Mouse (Mus musculus): ENCODE measurements around the gene Mdga1.

Mdga1 gene

GRCm38 (mm10) chr17:29844949-29845348 is 124.9 kb downstream of the Mdga1 start:
- no peak for DNase-seq (ENCODE audit: low spot score)

- DNase-seq (ENCODE audit: low spot score) = no peak
Measured at GRCm38 (mm10) chr17:29843419-29844162, 126.3 kb downstream of the Mdga1 start.

- DNase-seq (ENCODE audit: low spot score) = no peak
Measured at GRCm38 (mm10) chr17:29841781-29842690, 127.9 kb downstream of the Mdga1 start.

GRCm38 (mm10) chr17:29838029-29838428 is 131.9 kb downstream of the Mdga1 start:
- DNase-seq (ENCODE audit: low spot score) = no peak

- DNase-seq (ENCODE audit: low spot score) = no peak
Measured at GRCm38 (mm10) chr17:29837441-29837840, 132.4 kb downstream of the Mdga1 start.

- DNase-seq (ENCODE audit: low spot score) = no peak
Measured at GRCm38 (mm10) chr17:29834768-29835167, 135.1 kb downstream of the Mdga1 start.

- no peak for DNase-seq (ENCODE audit: low spot score)
Measured at GRCm38 (mm10) chr17:29834333-29834732, 135.6 kb downstream of the Mdga1 start.

GRCm38 (mm10) chr17:29831696-29832095 is 138.2 kb downstream of the Mdga1 start:
- DNase-seq (ENCODE audit: low spot score) = no peak

- DNase-seq (ENCODE audit: low spot score) = no peak
Measured at GRCm38 (mm10) chr17:29829136-29829535, 140.8 kb downstream of the Mdga1 start.

- DNase-seq (ENCODE audit: low spot score) = no peak
Measured at GRCm38 (mm10) chr17:29827602-29828001, 142.3 kb downstream of the Mdga1 start.

GRCm38 (mm10) chr17:29824512-29825120 is 145.3 kb downstream of the Mdga1 start:
- peak; percentile 27 for DNase-seq (ENCODE audit: low spot score)

GRCm38 (mm10) chr17:29824208-29824509 is 145.7 kb downstream of the Mdga1 start:
- no peak for DNase-seq (ENCODE audit: low spot score)

- no peak for DNase-seq (ENCODE audit: low spot score)
Measured at GRCm38 (mm10) chr17:29823439-29824207, 146.3 kb downstream of the Mdga1 start.

- DNase-seq (ENCODE audit: low spot score) = no peak
Measured at GRCm38 (mm10) chr17:29819608-29820007, 150.3 kb downstream of the Mdga1 start.

GRCm38 (mm10) chr17:29818989-29819388 is 150.9 kb downstream of the Mdga1 start:
- DNase-seq (ENCODE audit: low spot score) = no peak

GRCm38 (mm10) chr17:29818264-29818945 is 151.5 kb downstream of the Mdga1 start:
- DNase-seq (ENCODE audit: low spot score) = no peak

- DNase-seq (ENCODE audit: low spot score) = no peak
Measured at GRCm38 (mm10) chr17:29814758-29815157, 155.1 kb downstream of the Mdga1 start.

GRCm38 (mm10) chr17:29813328-29813727 is 156.6 kb downstream of the Mdga1 start:
- DNase-seq (ENCODE audit: low spot score) = no peak

GRCm38 (mm10) chr17:29803545-29803944 is 166.3 kb downstream of the Mdga1 start:
- no peak for DNase-seq (ENCODE audit: low spot score)

GRCm38 (mm10) chr17:29801358-29801757 is 168.5 kb downstream of the Mdga1 start:
- peak; percentile 34 for DNase-seq (ENCODE audit: low spot score)

- no peak for DNase-seq (ENCODE audit: low spot score)
Measured at GRCm38 (mm10) chr17:29800096-29800455, 169.8 kb downstream of the Mdga1 start.

Measured in MN1 (cell line).